Mouse (Mus musculus) intestine, embryonic 15.5 days (tissue): ENCODE data around the gene Tlcd1. TPM values are rescaled to one million over a fixed set of nuclear protein-coding genes. Genes with fewer than 3 reads are reported as not detected.
"Not testable (repeated sequence)": the region's sequence is repeated elsewhere in the genome, so short reads cannot be mapped to it uniquely, and the experiment has no call there.

Source experiments
- ATAC-seq: fragments of 200-750 bp; cut with Nextera tagmentation; 2 replicates; pipeline ENCODE4 v1.8.0; 2017; ENCODE audit warnings: moderate TSS enrichment, moderate library complexity
- H3K27ac ChIP-seq: fragments of 300-500 bp; sonication (generic); 2 replicates; pipeline ENCODE4 v1.5.1; 2015; ENCODE audit warnings: mild to moderate bottlenecking, inconsistent platforms
- H3K27me3 ChIP-seq: fragments of 300-500 bp; sonication (generic); replicated peaks from 2 replicates; pipeline ENCODE4 v1.6.1; 2015; ENCODE audit warnings: inconsistent platforms
- H3K36me3 ChIP-seq: fragments of 300-500 bp; sonication (generic); 2 replicates; pipeline ENCODE4 v1.6.1; 2015; ENCODE audit warnings: inconsistent platforms
- H3K4me1 ChIP-seq: fragments of 300-500 bp; sonication (generic); replicated peaks from 2 replicates; pipeline ENCODE4 v1.6.1; 2015; ENCODE audit warnings: inconsistent platforms
- H3K4me2 ChIP-seq: fragments of 300-500 bp; sonication (generic); replicated peaks from 2 replicates; pipeline ENCODE4 v1.6.1; 2015; ENCODE audit warnings: mild to moderate bottlenecking, inconsistent platforms
- H3K4me3 ChIP-seq: fragments of 300-500 bp; sonication (generic); replicated peaks from 2 replicates; pipeline ENCODE4 v1.5.1; 2015; ENCODE audit warnings: inconsistent platforms
- H3K9ac ChIP-seq: fragments of 300-500 bp; sonication (generic); 2 replicates; pipeline ENCODE4 v1.6.1; 2015; ENCODE audit warnings: inconsistent platforms
- H3K9me3 ChIP-seq: fragments of 300-500 bp; sonication (generic); 2 replicates; pipeline ENCODE4 v1.6.1; 2016; ENCODE audit warnings: inconsistent platforms
- WGBS: fragments of 180-500 bp; shearing (Covaris S2); methylation state at CpG from one replicate; pipeline ENCODE4 v1.1.7; 2015; 5-methylcytosine and 5-hydroxymethylcytosine counted together
- polyA plus RNA-seq: library from polyadenylated mRNA; unstranded; fragments of >200 nt; fragmentation: Nextera tagmentation; extraction: Ambion mirVana; gene quantifications from 2 replicates; pipeline ENCODE4 v1.2.1, GENCODE M21; 2015

Gene Tlcd1
- 39.1 and 39.8 TPM in 2 replicates for polyA plus RNA-seq

DNA sequence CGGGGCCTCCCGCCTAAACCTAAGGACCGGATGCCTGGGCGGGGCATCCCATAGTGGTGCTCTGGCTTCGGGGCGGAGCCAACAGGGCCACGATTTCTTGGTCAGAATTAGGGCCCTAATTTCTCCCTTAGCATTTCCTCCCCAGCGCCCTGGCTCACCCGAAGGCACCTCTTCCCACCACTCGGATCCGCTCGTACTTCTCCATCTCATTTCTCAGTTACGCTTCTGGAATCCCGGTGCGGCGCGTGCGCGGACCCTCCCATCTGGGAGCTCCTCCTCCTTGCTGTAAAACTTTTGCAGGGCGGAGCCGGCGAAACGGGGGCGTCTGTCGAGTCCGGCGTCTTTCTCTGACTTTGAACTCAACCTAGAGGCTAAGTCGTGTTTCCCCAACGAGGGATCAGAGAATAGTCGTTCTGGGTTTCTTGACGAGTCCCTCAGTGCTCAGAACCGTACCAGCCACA, at the start of gene Tlcd1, which contains the start of gene Nek8:
Gene Tlcd1, plus strand, starts transcription at position 310 of the 461 bp plus-strand sequence.
Gene Nek8, minus strand, starts transcription at position 274 of the 461 bp plus-strand sequence.
- H3K36me3 ChIP-seq, result peaks cover 9% of the 10 kb centered on the region
- H3K9me3 ChIP-seq, result no peaks in the 10 kb centered on the region
- no peaks in the 10 kb centered on the region for H3K27me3 ChIP-seq
- peak within 1 kb of the TSS; percentile 99 for H3K27ac ChIP-seq
- peak; percentile 69 for ATAC-seq
- H3K4me2 ChIP-seq, result peak within 1 kb of the TSS; percentile 83
- WGBS, result under 1% methylated on average over 32 of the region's 32 CpGs
- H3K9ac ChIP-seq, result peak within 1 kb of the TSS; percentile 64
- peaks cover 44% of the 10 kb centered on the region for H3K4me1 ChIP-seq
- H3K4me3 ChIP-seq, result peak within 1 kb of the TSS; percentile 53

DNA sequence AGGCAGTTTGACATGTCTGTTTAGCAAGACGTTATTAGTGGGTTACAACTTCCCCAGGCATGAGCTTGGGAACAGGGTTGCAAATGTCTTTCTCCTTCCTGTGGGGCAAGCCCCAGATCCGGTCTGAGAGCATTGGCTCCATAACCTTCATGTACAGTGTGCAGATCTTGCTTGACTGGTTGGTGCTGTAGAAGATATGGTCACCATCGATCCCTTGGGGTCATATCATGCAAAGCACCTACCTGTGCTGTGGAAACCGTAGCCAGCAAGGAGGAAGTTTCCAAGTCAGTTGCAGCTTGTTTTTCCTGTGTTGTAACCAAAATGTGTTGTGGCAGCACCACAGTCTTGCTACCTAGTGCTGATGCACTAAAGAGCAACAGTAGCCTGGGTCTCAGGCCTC, 49.8 kb upstream of the Tlcd1 start:
- Histone ChIP-seq H3K36me3 (no peaks in the 10 kb centered on the region), H3K27ac (0 out of 2 replicates have a peak overlapping the region, but pooled peaks have one; percentile 36), H3K4me1 (peaks cover 10% of the 10 kb centered on the region; the same call in 1 of the 2 replicates), H3K4me3 (no peak overlapping the region), H3K9me3 (no peaks in the 10 kb centered on the region), H3K27me3 (no peaks in the 10 kb centered on the region), H3K9ac (no peak overlapping the region), H3K4me2 (no peak overlapping the region)
- 0 out of 2 replicates have a peak, but pooled peaks have one; percentile 45 for ATAC-seq
- WGBS, result 62% methylated on average over 4 of the region's 4 CpGs

DNA sequence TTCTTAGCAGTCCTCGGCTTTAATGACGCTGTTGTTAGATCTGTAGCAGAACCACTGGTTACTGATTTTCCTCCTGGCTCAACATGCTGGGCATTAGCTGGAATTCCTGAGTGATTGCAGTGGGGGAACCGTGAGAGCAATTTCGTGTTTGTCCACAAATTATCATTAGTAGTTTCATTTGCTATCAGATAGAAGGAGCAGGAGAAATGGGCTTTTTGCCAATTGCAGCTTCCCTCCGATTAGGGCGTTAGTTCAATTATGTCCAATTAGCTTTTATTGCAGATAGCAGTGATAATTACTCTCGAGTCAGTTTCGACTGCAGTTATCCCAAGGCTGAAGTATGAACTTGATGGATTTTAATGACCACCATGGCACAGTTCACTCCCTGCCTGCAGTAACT, 47.1 kb upstream of the Tlcd1 start:
- 53% methylated on average over 8 of the region's 8 CpGs for WGBS
- ATAC-seq, result peak; percentile 41
- H3K9me3 ChIP-seq, result no peaks in the 10 kb centered on the region
- H3K4me1 ChIP-seq, result peaks cover 13% of the 10 kb centered on the region; the same call in 1 of the 2 replicates
- no peak overlapping the region for H3K4me2 ChIP-seq
- H3K4me3 ChIP-seq, result no peak overlapping the region
- no peak overlapping the region for H3K27ac ChIP-seq
- no peaks in the 10 kb centered on the region for H3K27me3 ChIP-seq
- no peaks in the 10 kb centered on the region for H3K36me3 ChIP-seq
- H3K9ac ChIP-seq, result no peak overlapping the region

DNA sequence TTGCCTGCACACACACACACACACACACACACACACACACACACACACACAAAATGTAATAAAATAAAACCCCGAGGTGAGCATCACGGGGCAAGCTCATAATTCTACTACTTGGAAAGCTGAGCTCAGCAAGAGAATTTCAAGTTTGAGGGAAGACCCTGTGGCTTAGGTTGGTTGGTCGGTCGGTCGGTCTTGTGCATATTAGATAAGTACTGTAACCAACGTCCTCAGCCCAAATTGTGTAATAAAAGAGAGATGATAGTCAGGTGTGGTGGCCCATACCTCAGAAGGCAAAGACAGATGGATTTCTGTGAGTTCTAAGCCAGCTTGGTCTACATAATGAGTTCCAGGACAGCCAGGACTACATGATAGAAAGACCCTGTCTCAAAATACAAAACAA, 42.6 kb upstream of the Tlcd1 start:
- 81% methylated on average over 6 of the region's 6 CpGs for WGBS
- H3K9ac ChIP-seq, result no peak overlapping the region

DNA sequence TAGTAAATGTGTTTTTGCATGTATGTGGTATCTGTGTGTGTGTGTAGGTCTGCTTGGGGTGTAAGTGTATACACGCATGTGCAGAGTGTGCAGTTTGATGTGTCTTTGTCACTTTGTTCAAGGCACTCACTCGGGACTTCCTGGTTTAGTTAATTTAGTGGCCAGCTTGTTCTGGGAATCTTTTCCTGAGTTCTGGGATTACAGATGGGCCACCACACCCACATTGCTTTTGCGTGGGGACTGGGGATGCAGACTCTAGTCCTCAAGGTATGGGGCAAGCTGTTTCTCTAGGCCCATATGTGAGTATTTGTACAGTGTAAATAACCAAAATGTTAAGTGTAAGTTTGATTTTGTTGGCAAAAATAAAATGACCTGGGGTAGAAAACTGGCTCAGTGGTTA, 42.2 kb upstream of the Tlcd1 start:
- Histone ChIP-seq H3K27ac (no peak overlapping the region), H3K9me3 (no peaks in the 10 kb centered on the region), H3K4me1 (0 out of 2 replicates have a peak, but pooled peaks cover 5% of the 10 kb centered on the region), H3K4me3 (no peak overlapping the region), H3K9ac (no peak overlapping the region), H3K4me2 (no peak overlapping the region), H3K36me3 (no peaks in the 10 kb centered on the region), H3K27me3 (no peaks in the 10 kb centered on the region)
- ATAC-seq, result no peak
- 80% methylated on average over 3 of the region's 3 CpGs for WGBS

More for the DNA sequence above, 42.6 kb upstream of the Tlcd1 start:
- Histone ChIP-seq H3K27ac (no peak overlapping the region), H3K27me3 (no peaks in the 10 kb centered on the region), H3K36me3 (no peaks in the 10 kb centered on the region), H3K4me3 (no peak overlapping the region), H3K4me1 (peaks cover 5% of the 10 kb centered on the region; the same call in 1 of the 2 replicates), H3K9me3 (no peaks in the 10 kb centered on the region), H3K4me2 (no peak overlapping the region)
- ATAC-seq, result no peak

DNA sequence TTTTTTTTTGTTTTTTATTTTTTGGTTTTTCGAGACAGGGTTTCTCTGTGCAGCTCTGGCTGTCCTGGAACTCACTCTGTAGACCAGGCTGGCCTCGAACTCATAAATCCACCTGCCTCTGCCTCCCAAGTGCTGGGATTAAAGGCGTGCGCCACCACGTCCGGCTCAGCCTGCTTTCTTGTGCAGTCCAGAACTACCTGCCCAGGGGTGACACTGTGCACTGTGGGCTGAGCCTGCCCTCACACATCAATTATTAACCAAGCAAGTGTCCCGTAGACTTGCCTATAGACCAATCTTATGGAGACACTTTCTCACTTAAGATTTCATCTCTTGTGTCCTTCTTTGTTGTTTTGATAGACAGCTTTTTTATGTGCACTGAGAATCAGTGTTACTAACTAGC, 41.2 kb upstream of the Tlcd1 start:
- H3K4me3 ChIP-seq, H3K36me3 ChIP-seq, H3K4me1 ChIP-seq, H3K9me3 ChIP-seq, H3K4me2 ChIP-seq, H3K9ac ChIP-seq, H3K27me3 ChIP-seq, H3K27ac ChIP-seq: not testable (repeated sequence)
- 65% methylated on average over 7 of the region's 7 CpGs for WGBS
- ATAC-seq, result peak; percentile 84

DNA sequence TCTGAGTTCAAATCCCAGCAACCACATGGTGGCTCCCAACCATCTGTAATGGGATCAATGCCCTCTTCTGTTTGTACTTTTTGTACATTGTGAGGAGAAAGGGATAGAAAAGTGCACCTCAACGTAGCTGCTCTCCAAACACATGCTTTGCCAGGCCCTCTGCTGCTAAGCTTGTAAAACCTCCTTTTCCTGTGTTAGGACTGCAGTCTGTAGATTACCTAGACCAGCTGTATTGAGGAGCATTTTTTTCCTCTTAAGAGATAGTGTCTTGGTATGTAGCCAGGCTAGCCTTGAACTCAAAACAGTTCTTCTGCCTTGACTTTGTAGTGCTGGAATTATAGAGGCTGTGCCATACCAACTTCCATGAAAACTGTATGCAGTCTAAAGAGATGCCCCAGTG, 40.4 kb upstream of the Tlcd1 start:
- 81% methylated on average over 1 of the region's 1 CpGs for WGBS
- no peak overlapping the region for H3K27ac ChIP-seq
- H3K9me3 ChIP-seq, result no peaks in the 10 kb centered on the region
- ATAC-seq, result no peak
- H3K4me3 ChIP-seq, result no peak overlapping the region
- H3K27me3 ChIP-seq, result no peaks in the 10 kb centered on the region
- no peak overlapping the region for H3K9ac ChIP-seq
- H3K4me2 ChIP-seq, result no peak overlapping the region
- 0 out of 2 replicates have a peak, but pooled peaks cover 5% of the 10 kb centered on the region for H3K4me1 ChIP-seq
- H3K36me3 ChIP-seq, result no peaks in the 10 kb centered on the region

DNA sequence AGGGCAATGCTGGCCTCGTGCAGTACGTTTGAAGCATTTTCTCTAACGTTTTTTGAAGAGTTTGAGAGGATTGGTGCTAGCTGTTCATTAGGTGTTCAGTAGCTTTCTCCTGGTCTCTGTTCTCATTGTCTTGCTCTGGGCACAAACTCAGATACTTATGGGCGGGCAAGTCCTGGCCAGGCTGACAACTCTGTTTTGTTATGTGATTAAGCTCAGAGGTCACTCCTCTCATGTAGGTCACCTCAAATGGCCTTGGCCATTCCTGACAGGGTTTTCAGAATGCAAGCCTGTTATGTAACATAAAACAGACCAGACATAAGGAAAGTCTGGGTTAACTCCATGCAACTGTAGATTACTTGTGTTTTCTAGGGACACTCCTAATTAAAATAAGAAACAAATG, 38.9 kb upstream of the Tlcd1 start:
- Histone ChIP-seq H3K4me2 (no peak overlapping the region), H3K27me3 (no peaks in the 10 kb centered on the region), H3K4me1 (0 out of 2 replicates have a peak, but pooled peaks cover 5% of the 10 kb centered on the region), H3K9me3 (no peaks in the 10 kb centered on the region), H3K9ac (no peak overlapping the region), H3K4me3 (no peak overlapping the region), H3K27ac (no peak overlapping the region), H3K36me3 (no peaks in the 10 kb centered on the region)
- ATAC-seq, result no peak
- WGBS, result 84% methylated on average over 4 of the region's 4 CpGs

DNA sequence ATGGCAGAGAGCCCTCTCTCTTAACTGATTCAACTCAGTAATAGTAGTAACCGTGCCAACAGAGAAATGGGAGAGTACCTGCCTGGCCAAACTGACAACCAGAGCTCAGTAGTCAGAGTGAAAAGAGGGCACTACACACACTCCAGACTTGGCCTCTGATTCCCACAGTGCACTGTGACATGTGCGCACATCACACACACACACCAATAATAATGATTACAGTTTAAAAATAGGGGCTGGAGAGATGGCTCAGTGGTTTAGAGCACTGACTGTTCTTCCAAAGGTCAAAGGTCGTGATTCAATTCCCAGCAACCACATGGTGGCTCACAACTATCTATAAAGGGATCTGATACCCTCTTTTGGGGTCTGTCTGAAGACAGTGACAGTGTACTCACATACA, 38.5 kb upstream of the Tlcd1 start:
- no peak overlapping the region for H3K9ac ChIP-seq

DNA sequence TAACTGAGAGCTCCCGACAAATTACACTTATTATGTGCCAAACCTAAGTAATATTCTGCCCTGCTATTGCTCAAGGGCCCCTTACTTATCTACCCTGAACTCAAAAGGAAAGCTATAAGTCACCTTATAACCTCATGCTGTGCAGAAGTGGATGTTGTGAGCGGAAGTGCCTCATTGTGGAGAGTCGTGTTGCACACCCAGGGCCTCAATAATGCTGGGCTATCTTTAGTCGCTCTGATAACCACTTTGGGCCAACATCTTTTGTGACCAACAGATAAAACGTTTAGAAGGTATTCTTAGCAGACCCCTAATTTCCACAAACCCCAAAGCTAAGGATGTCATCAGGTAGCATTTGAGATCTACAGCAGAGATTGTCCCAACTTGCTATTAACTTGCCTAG, 35.8 kb upstream of the Tlcd1 start:
- Histone ChIP-seq H3K4me3 (no peak overlapping the region), H3K27me3 (no peaks in the 10 kb centered on the region), H3K9ac (no peak overlapping the region), H3K36me3 (peaks cover 13% of the 10 kb centered on the region; the same call in 1 of the 2 replicates), H3K4me1 (no peaks in the 10 kb centered on the region), H3K9me3 (no peaks in the 10 kb centered on the region), H3K27ac (no peak overlapping the region), H3K4me2 (no peak overlapping the region)
- 77% methylated on average over 5 of the region's 5 CpGs for WGBS
- ATAC-seq, result no peak

More for the DNA sequence above, 38.5 kb upstream of the Tlcd1 start:
- Histone ChIP-seq H3K27me3 (no peaks in the 10 kb centered on the region), H3K36me3 (peaks cover 2% of the 10 kb centered on the region; the same call in 1 of the 2 replicates), H3K4me3 (no peak overlapping the region), H3K9me3 (no peaks in the 10 kb centered on the region), H3K4me2 (no peak overlapping the region), H3K27ac (no peak overlapping the region), H3K4me1 (0 out of 2 replicates have a peak, but pooled peaks cover 2% of the 10 kb centered on the region)
- WGBS, result 82% methylated on average over 3 of the region's 3 CpGs
- no peak for ATAC-seq

DNA sequence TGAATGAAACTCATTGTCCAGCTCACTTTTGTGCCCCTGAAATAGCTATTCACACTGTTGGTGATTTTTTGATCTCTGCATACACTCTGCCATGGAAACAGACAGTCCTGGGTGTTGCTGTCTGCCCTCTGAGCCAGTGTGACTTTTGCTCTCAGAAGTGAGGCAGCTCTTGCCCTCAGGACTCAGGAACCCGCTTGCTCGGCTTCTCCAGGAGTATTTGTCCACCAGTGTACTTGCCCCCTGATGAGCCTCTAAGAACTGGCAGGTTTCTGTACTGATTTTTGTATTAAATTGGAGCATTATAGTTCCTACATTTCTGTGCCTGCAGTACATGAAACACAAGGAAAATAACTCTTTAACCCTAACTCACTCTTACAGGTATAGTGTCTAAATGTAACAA, 33.0 kb upstream of the Tlcd1 start:
- peaks cover 17% of the 10 kb centered on the region; the same call in 1 of the 2 replicates for H3K36me3 ChIP-seq
- no peaks in the 10 kb centered on the region for H3K4me1 ChIP-seq
- H3K4me3 ChIP-seq, result no peak overlapping the region
- WGBS, result 94% methylated on average over 2 of the region's 2 CpGs
- no peaks in the 10 kb centered on the region for H3K27me3 ChIP-seq
- ATAC-seq, result no peak
- H3K9me3 ChIP-seq, result no peaks in the 10 kb centered on the region
- no peak overlapping the region for H3K4me2 ChIP-seq
- H3K27ac ChIP-seq, result no peak overlapping the region
- no peak overlapping the region for H3K9ac ChIP-seq

DNA sequence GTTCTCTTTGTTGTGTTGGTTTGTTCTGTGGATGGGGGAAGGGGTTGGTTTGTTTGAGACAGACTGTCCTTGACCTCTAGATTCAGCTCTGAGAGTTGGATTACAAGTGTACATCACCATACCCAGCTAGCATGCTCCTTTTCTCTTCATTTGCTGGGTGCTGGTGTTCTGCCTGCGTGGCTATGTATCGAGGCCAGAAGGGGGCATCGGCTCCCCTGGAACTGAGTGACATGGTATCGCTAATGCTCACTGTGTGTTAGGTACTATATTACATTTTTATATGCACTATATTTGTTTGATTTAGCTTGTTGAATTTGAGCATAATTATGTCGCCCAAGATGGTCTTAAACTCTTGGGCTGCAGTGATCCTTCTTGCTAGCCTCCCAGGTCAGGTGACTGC, 30.3 kb upstream of the Tlcd1 start:
- Histone ChIP-seq H3K4me2 (no peak overlapping the region), H3K4me3 (no peak overlapping the region), H3K4me1 (no peaks in the 10 kb centered on the region), H3K36me3 (peaks cover 21% of the 10 kb centered on the region), H3K27me3 (no peaks in the 10 kb centered on the region), H3K27ac (no peak overlapping the region), H3K9me3 (no peaks in the 10 kb centered on the region), H3K9ac (no peak overlapping the region)
- 80% methylated on average over 5 of the region's 5 CpGs for WGBS
- no peak for ATAC-seq
